Mouse (Mus musculus): ENCODE measurements at regions not wholly inside any gene's neighbourhood (a gene's known extent, or its start where the extent isn't known, plus 50 kb on each side); places are given as distances from the start of the nearest gene placed in this dataset.
"Not testable (repeated sequence)": the region's sequence is repeated elsewhere in the genome, so short reads cannot be mapped to it uniquely, and the experiment has no call there.

DNA sequence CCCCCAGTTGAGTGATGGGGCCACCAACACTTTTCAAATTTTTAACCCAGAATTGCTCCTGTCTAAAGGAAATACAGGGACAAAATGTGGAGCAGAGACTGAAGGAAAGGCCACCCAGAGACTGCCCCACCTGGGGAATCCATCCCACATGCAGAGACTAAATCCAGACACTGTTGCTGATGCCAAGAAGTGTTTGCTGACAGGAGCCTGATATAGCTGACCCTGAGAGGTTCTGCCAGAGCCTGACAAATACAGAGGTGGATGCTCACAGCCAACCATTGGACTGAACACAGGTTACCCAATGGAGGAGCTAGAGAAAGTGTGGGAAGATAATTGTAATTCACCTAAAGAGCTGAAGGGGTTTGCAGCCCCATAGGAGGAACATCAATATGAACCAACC lies 126.6 kb upstream of the Nhs start:
- TF ChIP-seq CTCF, POLR2A (IDR thresholded peaks at IDR 0.05; ENCODE audit: extremely low read depth, insufficient read depth, low read length): not testable (repeated sequence)

Data from cortical plate, adult 2 months (tissue).